Mouse (Mus musculus) megakaryocyte, embryonic 14.5 days (primary cell): ENCODE results near the gene Tead4.

ENCODE experiments used
- FLI1 ChIP-seq: IDR thresholded peaks from 2 replicates; pipeline ENCODE4 v1.6.1; 2012; ENCODE audit warnings: low read length, inconsistent platforms, mixed read lengths
- GATA1 ChIP-seq: IDR thresholded peaks from 3 replicates; pipeline ENCODE4 v1.6.1; 2012; ENCODE audit warnings: mixed read lengths, low read length, inconsistent platforms, borderline replicate concordance

- no peak for TF ChIP-seq GATA1
- TF ChIP-seq FLI1: no peak
Measured at GRCm38 (mm10) chr6:128341956-128342723, 41.5 kb upstream of the Tead4 start.
